Mouse (Mus musculus): ENCODE measurements around the gene Notch2. TPM values are rescaled to one million over a fixed set of nuclear protein-coding genes. Genes with fewer than 3 reads are reported as not detected.

The Notch2 gene
- polyA plus RNA-seq, 1 experiment from 2014 or later = 18.3 TPM

GRCm38 (mm10) chr3:98020431-98021229 is 7.3 kb downstream of the Notch2 start:
- ATAC-seq (no peak), DNase-seq (ENCODE audit: low spot score) (peak; percentile 71)
- Histone ChIP-seq H3K4me1 (ENCODE audit: insufficient read depth, low read depth, low read length) (peaks cover 45% of the 10 kb centered on the region), H3K27ac (ENCODE audit: low read length) (peak overlapping the region; percentile 17), H3K9ac (replicated peaks; ENCODE audit: low read depth) (no peak overlapping the region), H3K4me2 (replicated peaks; ENCODE audit: low read depth, low read length) (0 out of 2 replicates have a peak overlapping the region, but pooled peaks have one; percentile 11), H3K27me3 (replicated peaks; ENCODE audit: insufficient read depth, low read length) (no peaks in the 10 kb centered on the region), H3K9me3 (ENCODE audit: low read length) (no peaks in the 10 kb centered on the region), H3K36me3 (ENCODE audit: insufficient read depth, low read length) (no peaks in the 10 kb centered on the region), H3K4me3 (ENCODE audit: low read depth, low read length) (no peak overlapping the region)
- WGBS = 49% methylated on average over 9 of the region's 9 CpGs
- TF ChIP-seq CTCF (IDR thresholded peaks at IDR 0.05) = peak; percentile 62
- no peak for TF ChIP-seq EP300 (IDR thresholded peaks at IDR 0.05)

- TF ChIP-seq CTCF (IDR thresholded peaks at IDR 0.05) = peak; percentile 26
- peak; percentile 84 for TF ChIP-seq EP300 (IDR thresholded peaks at IDR 0.05)
- Histone ChIP-seq H3K4me2 (replicated peaks; ENCODE audit: low read depth, low read length) (peak overlapping the region; percentile 38), H3K4me1 (ENCODE audit: insufficient read depth, low read depth, low read length) (peaks cover 59% of the 10 kb centered on the region), H3K9ac (replicated peaks; ENCODE audit: low read depth) (no peak overlapping the region), H3K27me3 (replicated peaks; ENCODE audit: insufficient read depth, low read length) (no peaks in the 10 kb centered on the region), H3K36me3 (ENCODE audit: insufficient read depth, low read length) (no peaks in the 10 kb centered on the region), H3K9me3 (ENCODE audit: low read length) (no peaks in the 10 kb centered on the region), H3K4me3 (ENCODE audit: low read depth, low read length) (no peak overlapping the region), H3K27ac (ENCODE audit: low read length) (peak overlapping the region; percentile 90)
- DNase-seq (ENCODE audit: low spot score) (peak; percentile 97), ATAC-seq (peak; percentile 88)
- WGBS = 9% methylated on average over 13 of the region's 13 CpGs
Observed at GRCm38 (mm10) chr3:98024288-98024848, 11.0 kb downstream of the Notch2 start.

- Histone ChIP-seq H3K4me2 (replicated peaks; ENCODE audit: low read depth, low read length) (no peak overlapping the region), H3K4me1 (ENCODE audit: insufficient read depth, low read depth, low read length) (peaks cover 49% of the 10 kb centered on the region), H3K27ac (ENCODE audit: low read length) (peak overlapping the region; percentile 90), H3K36me3 (ENCODE audit: insufficient read depth, low read length) (no peaks in the 10 kb centered on the region), H3K27me3 (replicated peaks; ENCODE audit: insufficient read depth, low read length) (no peaks in the 10 kb centered on the region), H3K9me3 (ENCODE audit: low read length) (no peaks in the 10 kb centered on the region), H3K4me3 (ENCODE audit: low read depth, low read length) (no peak overlapping the region), H3K9ac (replicated peaks; ENCODE audit: low read depth) (no peak overlapping the region)
- 31% methylated on average over 14 of the region's 14 CpGs for whole genome bisulfite sequencing
- no peak for DNase-seq (ENCODE audit: low spot score)
- no peak for TF ChIP-seq CTCF (IDR thresholded peaks at IDR 0.05)
- TF ChIP-seq EP300 (IDR thresholded peaks at IDR 0.05) = no peak
- ATAC-seq = no peak
Observed at GRCm38 (mm10) chr3:98025521-98025920, 12.2 kb downstream of the Notch2 start.

- peak overlapping the region; percentile 75 for H3K27ac ChIP-seq (ENCODE audit: low read length)
- DNase-seq (ENCODE audit: low spot score) (peak; percentile 82), ATAC-seq (peak; percentile 63)
- H3K4me2 ChIP-seq (replicated peaks; ENCODE audit: low read depth, low read length) = 0 out of 2 replicates have a peak overlapping the region, but pooled peaks have one; percentile 11
- no peak overlapping the region for H3K9ac ChIP-seq (replicated peaks; ENCODE audit: low read depth)
- 21% methylated on average over 10 of the region's 10 CpGs for WGBS
- H3K4me3 ChIP-seq (ENCODE audit: low read depth, low read length) = no peak overlapping the region
- no peaks in the 10 kb centered on the region for H3K27me3 ChIP-seq (replicated peaks; ENCODE audit: insufficient read depth, low read length)
- H3K36me3 ChIP-seq (ENCODE audit: insufficient read depth, low read length) = no peaks in the 10 kb centered on the region
- TF ChIP-seq CTCF (IDR thresholded peaks at IDR 0.05) (no peak), EP300 (IDR thresholded peaks at IDR 0.05) (peak; percentile 41)
- H3K9me3 ChIP-seq (ENCODE audit: low read length) = no peaks in the 10 kb centered on the region
- peaks cover 46% of the 10 kb centered on the region for H3K4me1 ChIP-seq (ENCODE audit: insufficient read depth, low read depth, low read length)
Observed at GRCm38 (mm10) chr3:98025921-98026880, 12.9 kb downstream of the Notch2 start.

GRCm38 (mm10) chr3:98027371-98027774 is 14.0 kb downstream of the Notch2 start:
- no peaks in the 10 kb centered on the region for H3K36me3 ChIP-seq (ENCODE audit: insufficient read depth, low read length)
- no peaks in the 10 kb centered on the region for H3K9me3 ChIP-seq (ENCODE audit: low read length)
- H3K9ac ChIP-seq (replicated peaks; ENCODE audit: low read depth) = no peak overlapping the region
- H3K27ac ChIP-seq (ENCODE audit: low read length) = peak overlapping the region; percentile 28
- peak; percentile 79 for DNase-seq (ENCODE audit: low spot score)
- WGBS = 27% methylated on average over 3 of the region's 3 CpGs
- peaks cover 43% of the 10 kb centered on the region for H3K4me1 ChIP-seq (ENCODE audit: insufficient read depth, low read depth, low read length)
- H3K4me2 ChIP-seq (replicated peaks; ENCODE audit: low read depth, low read length) = no peak overlapping the region
- ATAC-seq = 0 out of 2 replicates have a peak, but pooled peaks have one; percentile 11
- H3K27me3 ChIP-seq (replicated peaks; ENCODE audit: insufficient read depth, low read length) = no peaks in the 10 kb centered on the region
- TF ChIP-seq EP300 (IDR thresholded peaks at IDR 0.05) (0 out of 2 replicates have a peak, but pooled peaks have one; percentile 34), CTCF (IDR thresholded peaks at IDR 0.05) (no peak)
- H3K4me3 ChIP-seq (ENCODE audit: low read depth, low read length) = no peak overlapping the region

Measured in lung, postnatal 0 days (tissue).